Mouse (Mus musculus) T-helper 1 cell (primary cell): ENCODE measurements at regions not wholly inside any gene's neighbourhood (a gene's known extent, or its start where the extent isn't known, plus 50 kb on each side); places are given as distances from the start of the nearest gene placed in this dataset.

Experiments used
- in situ Hi-C: fragments of 300-600 bp; cut with MboI, MseI; formaldehyde crosslinking; loops from one replicate; pipeline ENCODE4 v1.15.1; 2025; ENCODE audit warnings: high pct_unique_total_duplicates

DNA sequence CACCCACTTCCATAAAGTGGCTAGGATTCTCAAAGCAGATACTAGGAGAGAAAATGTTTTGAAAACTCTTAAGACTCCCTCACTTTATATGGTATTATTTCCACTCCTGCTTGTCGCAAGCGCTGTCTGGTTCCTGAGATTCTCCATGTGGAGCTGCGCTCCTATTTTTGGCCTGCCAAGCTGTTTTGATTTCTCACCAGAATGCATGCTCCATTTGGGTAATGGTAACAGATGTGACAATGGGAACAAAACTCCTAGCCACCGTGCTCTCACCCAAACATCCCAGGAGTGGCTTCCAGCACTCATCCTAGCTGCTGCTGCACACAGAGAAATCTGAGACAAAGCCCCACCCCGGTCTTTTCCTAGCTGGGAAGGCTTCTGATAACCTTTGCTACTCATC, 749.6 kb downstream of the Ntrk3 start:
- in situ Hi-C loops, result no loop called here

GRCm38 (mm10) chr7:77966658-77967057, 771.2 kb downstream of the Ntrk3 start:
- in situ Hi-C loops, result no loop called here

DNA sequence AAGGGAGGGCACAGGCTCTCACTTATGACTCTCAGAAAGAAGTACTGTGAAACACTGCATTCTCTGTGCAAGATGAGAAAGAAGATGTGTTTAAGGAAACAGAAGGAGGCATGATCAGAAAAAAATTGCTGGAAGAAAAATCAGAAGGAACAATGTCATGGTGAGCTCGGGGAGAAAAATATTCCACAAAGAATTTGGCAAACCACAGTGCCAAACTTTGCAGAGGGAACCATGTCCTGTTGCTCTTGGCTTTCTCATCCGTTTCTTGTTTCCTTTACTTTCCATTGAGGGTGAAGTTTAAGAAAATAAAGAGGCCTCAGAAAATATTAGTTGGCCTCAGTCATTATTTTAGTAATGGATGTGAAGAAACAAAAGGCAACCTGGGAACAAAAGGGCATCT, 804.4 kb downstream of the Ntrk3 start:
- in situ Hi-C loops, result no loop called here

DNA sequence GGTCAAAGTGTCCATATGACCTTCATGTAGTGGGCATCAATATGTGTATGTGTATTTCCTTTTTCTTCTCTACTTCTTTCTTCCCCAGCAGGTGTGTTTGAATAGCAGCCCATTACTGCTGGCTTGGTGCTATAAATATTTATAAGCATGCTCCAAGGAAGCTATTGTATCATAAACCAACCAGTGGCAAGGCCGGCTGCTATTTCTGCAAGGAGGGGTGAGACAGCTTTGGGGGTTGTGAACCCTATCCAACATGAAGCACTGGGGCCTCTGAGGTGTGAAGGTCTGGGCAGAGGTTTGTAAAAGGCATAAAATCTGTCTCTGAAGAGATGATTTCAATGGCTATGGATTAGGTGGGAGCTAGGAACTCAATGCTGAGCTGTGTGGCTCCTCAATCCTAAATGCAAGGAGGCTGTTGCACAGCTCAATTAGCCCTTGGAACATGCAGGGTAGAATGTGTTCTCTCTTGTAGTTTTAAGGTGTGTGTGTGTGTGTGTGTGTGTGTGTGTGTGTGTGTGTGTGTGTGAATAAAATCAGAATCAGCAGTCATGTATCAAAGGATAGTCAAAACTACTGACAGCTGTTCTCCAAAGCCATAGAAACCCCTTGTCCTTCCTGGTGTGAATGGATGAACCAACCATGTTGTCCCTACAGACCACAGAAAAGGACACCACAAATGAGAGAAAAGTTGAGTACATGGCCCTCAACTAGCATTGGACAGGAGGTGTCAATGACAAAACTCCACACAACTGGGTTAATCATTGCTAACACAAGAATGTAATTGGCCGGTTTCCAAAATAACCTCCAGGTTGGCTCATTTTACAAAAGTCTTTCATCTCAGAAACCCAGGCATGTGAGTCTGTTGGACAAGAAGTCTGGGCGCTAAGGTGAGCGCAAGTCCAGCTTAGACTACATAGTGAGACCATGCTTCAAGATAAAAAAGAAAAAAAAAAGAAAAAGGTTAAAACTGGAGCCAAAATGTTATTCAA, 809.0 kb downstream of the Ntrk3 start:
- in situ Hi-C loops, result no loop called here

DNA sequence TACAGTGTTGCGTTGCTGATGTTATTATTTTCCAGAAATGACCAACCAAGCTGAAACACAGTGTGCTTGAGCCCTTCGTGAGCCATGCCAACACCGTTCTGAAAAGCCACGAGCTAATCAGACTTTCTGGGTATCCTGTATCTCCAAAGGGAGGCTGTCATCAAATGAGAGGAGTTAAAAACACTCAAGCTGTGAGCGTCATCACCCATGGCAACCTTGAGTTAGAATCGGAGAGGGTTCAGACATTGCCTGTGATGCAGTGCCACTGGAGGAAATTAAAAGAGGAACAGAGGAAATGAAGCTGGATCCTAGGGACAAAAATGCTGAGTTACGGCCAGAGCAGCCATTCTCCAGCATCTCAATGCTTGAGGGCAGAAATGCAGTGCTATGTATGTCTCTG, 838.6 kb downstream of the Ntrk3 start:
- in situ Hi-C loops, result no loop called here

GRCm38 (mm10) chr7:77888543-77888942, 849.3 kb downstream of the Ntrk3 start:
- in situ Hi-C loops, result no loop called here

GRCm38 (mm10) chr7:77882605-77883354, 855.0 kb downstream of the Ntrk3 start:
- in situ Hi-C loops, result no loop called here

DNA sequence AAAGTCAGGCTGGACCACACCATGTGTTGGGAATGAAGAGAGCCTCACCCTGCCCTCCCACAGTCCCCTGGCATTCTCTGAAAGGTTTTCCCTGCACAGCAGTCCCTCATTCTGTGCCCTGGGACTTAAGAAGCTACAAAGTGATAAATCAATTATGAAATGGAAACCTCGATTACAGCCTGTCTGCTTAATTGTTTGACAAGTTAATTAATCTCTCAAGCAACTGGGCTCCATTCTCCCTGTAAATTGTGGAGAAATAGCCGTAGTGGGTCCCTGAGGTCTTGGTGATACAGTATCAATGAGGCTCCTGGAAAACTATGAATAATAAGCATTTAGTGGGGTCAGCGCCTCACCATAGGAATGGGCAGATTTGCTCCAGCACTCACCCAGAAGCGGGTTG, 870.3 kb downstream of the Ntrk3 start:
- in situ Hi-C loops, result no loop called here

GRCm38 (mm10) chr7:77861841-77862240, 876.0 kb downstream of the Ntrk3 start:
- in situ Hi-C loops, result no loop called here

GRCm38 (mm10) chr7:77858436-77858835, 879.4 kb downstream of the Ntrk3 start:
- in situ Hi-C loops, result no loop called here

DNA sequence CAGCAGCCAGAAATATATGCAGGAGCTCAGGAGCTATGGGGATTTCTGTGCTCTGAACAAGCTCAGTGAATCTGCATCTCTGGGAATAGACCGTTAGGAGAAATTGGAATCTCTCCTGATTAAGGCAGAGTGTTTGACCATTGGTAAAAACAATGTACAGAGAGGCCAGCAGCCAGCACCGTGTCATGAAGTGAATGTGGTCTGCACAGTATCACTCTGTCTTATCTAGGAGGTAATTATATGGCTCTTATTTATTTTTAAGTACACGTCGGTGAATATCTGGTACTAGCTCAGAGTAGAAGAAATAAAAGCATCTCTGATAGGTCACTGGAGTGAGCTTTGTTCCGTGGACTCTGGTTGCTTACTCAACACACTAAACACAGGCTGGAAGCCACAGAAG, 879.8 kb downstream of the Ntrk3 start:
- in situ Hi-C loops, result no loop called here

GRCm38 (mm10) chr7:77855653-77856239, 882.1 kb downstream of the Ntrk3 start:
- in situ Hi-C loops, result no loop called here

- in situ Hi-C loops, result no loop called here
Observed at GRCm38 (mm10) chr7:77855077-77855476, 882.7 kb downstream of the Ntrk3 start.

DNA sequence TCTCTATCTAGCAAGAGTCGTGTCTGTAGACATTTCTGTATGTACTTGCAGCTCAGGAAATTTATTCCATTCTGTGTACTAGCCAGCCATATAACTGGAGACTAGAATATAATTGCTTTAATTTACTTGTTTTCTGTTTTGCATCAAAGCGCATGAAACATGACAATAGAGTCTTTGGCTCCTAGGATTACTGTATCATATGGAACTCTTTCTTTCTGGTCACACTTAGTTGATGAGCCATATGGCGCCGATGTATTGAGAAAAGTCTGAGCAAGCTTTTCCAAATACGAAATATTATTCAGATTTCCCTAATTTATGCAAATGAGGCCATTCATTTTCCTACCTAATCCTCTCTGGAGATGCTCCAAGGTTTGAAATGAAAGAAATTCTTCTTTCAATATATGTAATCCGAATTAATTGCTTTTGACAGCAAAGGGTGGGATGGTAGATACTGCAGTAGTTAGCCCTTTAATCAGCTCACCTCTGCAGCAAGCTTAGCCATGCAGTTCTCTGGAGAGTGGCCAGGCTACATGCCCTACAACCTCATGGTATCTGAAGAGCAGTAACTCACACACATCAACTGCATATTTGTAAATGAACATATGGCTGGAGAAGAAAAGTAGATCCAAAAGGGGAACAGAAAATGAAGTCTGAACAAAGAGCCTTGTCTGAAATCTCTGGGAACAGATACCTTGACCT, 913.4 kb downstream of the Ntrk3 start:
- in situ Hi-C loops, result no loop called here

DNA sequence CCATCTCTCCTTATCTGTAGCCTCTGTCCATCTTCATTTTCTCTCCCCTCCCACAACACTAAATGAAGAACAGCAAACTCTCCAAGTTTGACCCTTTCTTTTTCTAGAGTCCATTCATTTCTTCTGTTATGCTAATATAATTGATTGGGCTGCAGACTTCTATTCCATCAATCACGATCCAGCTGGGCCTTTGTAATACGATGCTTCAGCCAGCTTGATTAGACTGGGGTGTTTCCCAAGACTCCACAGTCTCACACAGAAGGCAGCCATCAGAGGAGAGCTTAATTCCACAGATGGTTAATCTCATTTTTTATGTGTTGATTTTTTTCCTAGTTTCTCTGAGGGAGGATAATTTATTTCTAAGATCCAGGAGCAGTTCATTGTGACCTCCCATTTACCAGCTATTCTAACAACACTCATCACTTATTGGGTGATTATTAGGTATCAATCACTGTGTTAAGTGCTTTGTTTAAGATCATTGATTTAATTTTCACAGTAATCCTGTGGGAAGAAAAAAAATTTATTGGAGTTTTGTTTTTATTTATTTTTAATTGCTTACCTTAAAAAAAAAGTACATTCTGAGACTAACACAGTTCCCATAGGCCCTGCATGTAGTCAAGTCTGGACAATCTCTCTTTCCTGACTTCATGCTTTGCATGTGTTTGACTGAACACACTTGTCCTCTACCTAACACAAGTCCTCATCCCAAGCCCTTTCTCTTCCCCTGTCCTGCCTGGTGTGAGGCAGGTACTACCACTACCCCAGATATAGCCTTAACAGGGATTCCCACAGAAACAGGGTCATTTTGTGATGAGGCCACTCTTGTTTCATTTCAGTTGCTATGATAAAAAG, 925.5 kb downstream of the Ntrk3 start:
- in situ Hi-C loops, result no loop called here

DNA sequence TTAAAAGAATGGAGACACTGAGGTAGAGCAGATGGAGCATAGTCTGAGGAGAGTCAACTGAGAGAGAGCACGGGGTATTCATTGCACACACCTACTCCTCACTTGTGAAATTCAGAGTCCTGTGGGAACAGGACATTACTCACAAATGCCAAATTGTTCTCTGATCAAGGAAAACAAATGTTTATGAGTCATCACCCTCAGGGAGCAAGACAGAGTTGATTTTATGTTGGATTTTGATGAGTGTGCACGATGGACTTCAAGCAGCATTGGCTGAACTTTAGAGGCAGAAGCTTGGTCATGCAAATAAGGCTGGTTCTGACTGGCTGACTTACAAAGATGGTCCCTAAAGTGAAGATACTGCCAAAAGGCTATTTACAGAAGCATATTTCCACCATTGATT, 951.0 kb downstream of the Ntrk3 start:
- in situ Hi-C loops, result no loop called here

DNA sequence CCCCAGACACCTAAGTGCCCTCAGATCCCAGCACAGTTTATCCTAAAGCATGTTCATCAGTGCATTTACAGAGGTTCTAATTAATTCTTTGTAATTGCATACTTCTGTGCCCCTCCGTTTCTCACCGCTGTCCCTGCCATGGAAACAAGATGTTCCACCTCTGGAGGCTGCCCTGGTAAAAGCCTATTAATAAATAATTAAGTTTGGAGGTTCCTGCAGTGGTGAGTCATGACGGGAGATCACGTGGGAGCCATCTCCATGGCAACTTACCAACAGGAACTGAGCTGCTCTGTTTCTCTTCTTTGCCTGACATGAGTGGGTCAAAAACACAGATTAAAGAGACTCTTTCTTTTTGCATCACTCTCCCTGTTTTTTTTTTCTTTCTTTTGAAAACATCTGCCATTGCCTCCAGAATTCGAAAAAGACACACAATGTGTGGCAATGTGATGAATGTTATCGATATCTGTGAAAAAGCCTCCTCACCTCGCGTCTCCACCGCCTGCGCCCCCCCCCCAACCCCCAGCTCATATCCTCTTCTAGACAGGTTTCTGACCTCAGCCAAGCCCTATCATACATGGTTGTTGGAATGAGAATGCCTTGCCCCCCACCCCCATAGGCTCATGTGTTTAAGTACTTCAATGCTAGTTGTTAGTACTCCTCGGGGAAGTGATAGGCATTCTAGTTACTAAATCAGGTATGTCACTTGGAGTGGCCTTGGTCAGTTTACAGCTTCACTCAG, 965.9 kb downstream of the Ntrk3 start:
- in situ Hi-C loops, result no loop called here

- in situ Hi-C loops, result no loop called here
Observed at GRCm38 (mm10) chr7:77738996-77739765, 998.6 kb downstream of the Ntrk3 start.
